Mouse (Mus musculus): ENCODE data around the gene Lmln. TPM values are rescaled to one million over a fixed set of nuclear protein-coding genes. Genes with fewer than 3 reads are reported as not detected.
"Not testable (repeated sequence)": the region's sequence is repeated elsewhere in the genome, so short reads cannot be mapped to it uniquely, and the experiment has no call there.

Gene Lmln
- polyA plus RNA-seq, 1 experiment from 2014 or later, result 3.6 TPM

- no peak for ATAC-seq (ENCODE audit: insufficient number of reproducible peaks, insufficient read depth, low FRiP score, low TSS enrichment, low read depth)
- Histone ChIP-seq H3K4me3 (replicated peaks) (no peak overlapping the region), H3K36me3 (no peaks in the 10 kb centered on the region), H3K4me2 (no peak overlapping the region), H3K9me3 (no peaks in the 10 kb centered on the region), H3K4me1 (replicated peaks) (no peaks in the 10 kb centered on the region), H3K27me3 (no peaks in the 10 kb centered on the region; the same call in 1 of the 2 replicates), H3K27ac (no peak overlapping the region), H3K9ac (replicated peaks) (no peak overlapping the region)
- 62% methylated on average over 4 of the region's 4 CpGs for WGBS
Observed at GRCm38 (mm10) chr16:33135167-33135566, 72.8 kb downstream of the Lmln start.

- not testable (repeated sequence) for H3K36me3 ChIP-seq; H3K4me2 ChIP-seq; H3K9ac ChIP-seq (replicated peaks); H3K9me3 ChIP-seq; H3K27ac ChIP-seq; H3K27me3 ChIP-seq; ATAC-seq (ENCODE audit: insufficient number of reproducible peaks, insufficient read depth, low FRiP score, low TSS enrichment, low read depth); H3K4me3 ChIP-seq (replicated peaks); H3K4me1 ChIP-seq (replicated peaks)
- 82% methylated on average over 6 of the region's 7 CpGs for WGBS
Observed at GRCm38 (mm10) chr16:33139061-33139460, 76.7 kb downstream of the Lmln start.

DNA sequence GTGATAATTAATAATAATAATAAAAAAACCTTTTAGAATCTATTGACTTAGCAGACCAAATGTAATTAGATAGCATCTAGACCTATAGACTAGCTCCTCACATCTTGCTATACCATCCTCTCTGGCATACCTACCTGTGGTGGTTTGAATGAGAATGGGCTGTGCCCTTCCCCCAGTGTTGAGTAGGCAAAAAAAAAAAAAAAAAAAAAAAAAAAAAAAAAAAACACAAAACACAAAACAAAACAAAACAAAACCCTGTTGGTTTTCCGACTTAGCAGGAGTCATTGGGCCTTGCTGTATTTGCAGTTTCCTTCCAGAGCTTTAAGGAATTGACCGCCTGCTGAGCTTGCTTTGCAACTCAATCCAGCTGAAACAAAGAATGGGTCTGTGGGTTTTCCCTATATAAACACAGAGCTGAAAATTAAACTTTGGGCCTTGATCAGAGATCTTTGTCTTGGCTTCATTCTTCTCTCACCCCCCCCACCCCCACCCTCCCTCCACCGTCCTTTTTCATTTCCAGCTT is 79.5 kb downstream of the Lmln start:
- no peak overlapping the region for H3K4me2 ChIP-seq
- H3K27me3 ChIP-seq, result no peaks in the 10 kb centered on the region; the same call in 1 of the 2 replicates
- no peak overlapping the region for H3K4me3 ChIP-seq (replicated peaks)
- ATAC-seq (ENCODE audit: insufficient number of reproducible peaks, insufficient read depth, low FRiP score, low TSS enrichment, low read depth), result no peak
- no peaks in the 10 kb centered on the region for H3K4me1 ChIP-seq (replicated peaks)
- H3K9ac ChIP-seq (replicated peaks), result no peak overlapping the region
- 64% methylated on average over 3 of the region's 3 CpGs for whole genome bisulfite sequencing
- H3K27ac ChIP-seq, result no peak overlapping the region
- 0 out of 2 replicates have a peak, but pooled peaks cover 7% of the 10 kb centered on the region for H3K9me3 ChIP-seq
- H3K36me3 ChIP-seq, result no peaks in the 10 kb centered on the region

- ATAC-seq (ENCODE audit: insufficient number of reproducible peaks, insufficient read depth, low FRiP score, low TSS enrichment, low read depth), result no peak
- no peaks in the 10 kb centered on the region; the same call in 1 of the 2 replicates for H3K27me3 ChIP-seq
- H3K4me3 ChIP-seq (replicated peaks), result no peak overlapping the region
- H3K4me2 ChIP-seq, result no peak overlapping the region
- WGBS, result 70% methylated on average over 2 of the region's 2 CpGs
- H3K9ac ChIP-seq (replicated peaks), result no peak overlapping the region
- H3K36me3 ChIP-seq, result no peaks in the 10 kb centered on the region
- peaks cover 6% of the 10 kb centered on the region; the same call in 1 of the 2 replicates for H3K4me1 ChIP-seq (replicated peaks)
- H3K27ac ChIP-seq, result no peak overlapping the region
- H3K9me3 ChIP-seq, result 0 out of 2 replicates have a peak, but pooled peaks cover 7% of the 10 kb centered on the region
Observed at GRCm38 (mm10) chr16:33143452-33143851, 81.1 kb downstream of the Lmln start.

GRCm38 (mm10) chr16:33146185-33146584 is 83.9 kb downstream of the Lmln start:
- WGBS, result 97% methylated on average over 3 of the region's 3 CpGs
- Histone ChIP-seq H3K4me1 (replicated peaks) (peaks cover 7% of the 10 kb centered on the region; the same call in 1 of the 2 replicates), H3K4me2 (no peak overlapping the region), H3K27me3 (no peaks in the 10 kb centered on the region), H3K9me3 (0 out of 2 replicates have a peak, but pooled peaks cover 7% of the 10 kb centered on the region), H3K27ac (no peak overlapping the region), H3K36me3 (no peaks in the 10 kb centered on the region), H3K9ac (replicated peaks) (no peak overlapping the region), H3K4me3 (replicated peaks) (no peak overlapping the region)
- ATAC-seq (ENCODE audit: insufficient number of reproducible peaks, insufficient read depth, low FRiP score, low TSS enrichment, low read depth), result no peak

DNA sequence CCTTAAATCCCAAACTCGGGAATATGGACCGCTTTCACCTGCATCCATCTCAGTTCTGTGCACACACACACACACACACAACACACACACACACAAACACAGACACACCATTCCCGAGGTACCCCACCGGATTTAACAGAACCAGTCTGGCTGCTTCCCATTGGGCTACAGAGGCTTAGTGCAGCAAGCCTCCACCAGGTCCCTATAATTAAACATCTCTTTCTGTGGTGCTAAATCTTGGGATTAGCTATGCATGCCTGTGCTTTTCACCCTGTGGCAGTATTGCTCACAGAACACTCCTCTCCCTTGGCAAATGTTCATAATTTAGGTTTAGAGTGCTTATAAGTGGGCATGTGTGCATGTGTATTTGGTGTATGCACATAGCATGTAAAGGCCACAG is 85.8 kb downstream of the Lmln start:
- no peak overlapping the region for H3K27ac ChIP-seq
- no peaks in the 10 kb centered on the region for H3K36me3 ChIP-seq
- no peak overlapping the region for H3K4me3 ChIP-seq (replicated peaks)
- H3K4me2 ChIP-seq, result no peak overlapping the region
- 0 out of 2 replicates have a peak, but pooled peaks cover 7% of the 10 kb centered on the region for H3K9me3 ChIP-seq
- 82% methylated on average over 4 of the region's 4 CpGs for WGBS
- no peak for ATAC-seq (ENCODE audit: insufficient number of reproducible peaks, insufficient read depth, low FRiP score, low TSS enrichment, low read depth)
- H3K9ac ChIP-seq (replicated peaks), result no peak overlapping the region
- H3K4me1 ChIP-seq (replicated peaks), result peaks cover 7% of the 10 kb centered on the region; the same call in 1 of the 2 replicates
- no peaks in the 10 kb centered on the region for H3K27me3 ChIP-seq

GRCm38 (mm10) chr16:33150875-33151274 is 88.6 kb downstream of the Lmln start:
- H3K9ac ChIP-seq (replicated peaks); H3K4me2 ChIP-seq; H3K27ac ChIP-seq; H3K4me1 ChIP-seq (replicated peaks); H3K36me3 ChIP-seq; ATAC-seq (ENCODE audit: insufficient number of reproducible peaks, insufficient read depth, low FRiP score, low TSS enrichment, low read depth); H3K27me3 ChIP-seq; H3K4me3 ChIP-seq (replicated peaks); H3K9me3 ChIP-seq: not testable (repeated sequence)
- 73% methylated on average over 9 of the region's 9 CpGs for WGBS

DNA sequence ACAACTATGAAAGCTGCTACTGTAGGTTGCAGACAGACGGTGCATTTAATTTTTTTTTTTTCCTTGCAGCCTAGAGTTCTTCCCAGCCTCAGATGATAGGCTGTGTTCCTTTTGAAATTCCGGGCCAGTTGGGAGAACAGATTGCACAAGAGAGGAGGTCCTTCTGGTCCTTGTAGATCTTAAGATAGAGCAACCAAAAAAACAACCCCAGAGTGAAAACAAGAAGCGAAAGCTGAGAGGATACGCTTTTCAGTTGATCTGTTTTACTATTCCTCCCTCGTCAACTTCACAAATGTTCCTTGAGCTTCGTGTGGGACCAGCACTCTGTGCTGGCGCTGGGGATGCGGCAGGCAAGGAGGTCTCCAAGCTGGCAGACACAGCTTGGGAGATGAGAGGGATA is 89.2 kb downstream of the Lmln start:
- ATAC-seq (ENCODE audit: insufficient number of reproducible peaks, insufficient read depth, low FRiP score, low TSS enrichment, low read depth), result no peak
- Histone ChIP-seq H3K27ac (no peak overlapping the region), H3K9me3 (no peaks in the 10 kb centered on the region), H3K4me3 (replicated peaks) (no peak overlapping the region), H3K4me2 (no peak overlapping the region), H3K27me3 (no peaks in the 10 kb centered on the region), H3K36me3 (no peaks in the 10 kb centered on the region), H3K9ac (replicated peaks) (no peak overlapping the region), H3K4me1 (replicated peaks) (peaks cover 7% of the 10 kb centered on the region; the same call in 1 of the 2 replicates)
- 83% methylated on average over 8 of the region's 8 CpGs for WGBS

- Histone ChIP-seq H3K27ac (no peak overlapping the region), H3K9me3 (no peaks in the 10 kb centered on the region), H3K4me2 (no peak overlapping the region), H3K9ac (replicated peaks) (no peak overlapping the region), H3K36me3 (no peaks in the 10 kb centered on the region), H3K4me3 (replicated peaks) (no peak overlapping the region), H3K27me3 (no peaks in the 10 kb centered on the region), H3K4me1 (replicated peaks) (no peaks in the 10 kb centered on the region)
- no peak for ATAC-seq (ENCODE audit: insufficient number of reproducible peaks, insufficient read depth, low FRiP score, low TSS enrichment, low read depth)
- 48% methylated on average over 4 of the region's 4 CpGs for WGBS
Observed at GRCm38 (mm10) chr16:33154992-33155391, 92.7 kb downstream of the Lmln start.

DNA sequence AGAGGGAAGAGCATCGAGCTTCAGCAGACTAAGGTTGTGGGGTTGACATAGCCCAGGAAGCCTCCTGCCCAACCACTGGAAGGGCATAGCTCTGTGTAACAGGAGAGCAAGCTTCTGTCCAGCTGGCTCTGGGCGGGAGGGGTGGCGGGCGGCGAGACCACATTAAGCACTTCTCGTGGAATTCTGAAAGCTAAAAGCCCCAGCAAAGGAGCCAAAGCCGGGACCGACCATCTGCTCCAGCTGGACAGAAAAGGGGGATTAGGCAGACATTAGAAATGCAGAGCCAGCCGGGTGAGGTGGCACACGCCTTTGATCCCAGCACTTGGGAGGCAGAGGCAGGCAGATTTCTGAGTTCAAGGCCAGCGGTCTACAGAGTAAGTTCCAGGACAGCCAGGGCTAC is 95.7 kb downstream of the Lmln start:
- Histone ChIP-seq H3K9me3 (no peaks in the 10 kb centered on the region), H3K27me3 (no peaks in the 10 kb centered on the region), H3K4me1 (replicated peaks) (no peaks in the 10 kb centered on the region), H3K27ac (no peak overlapping the region), H3K4me2 (no peak overlapping the region), H3K9ac (replicated peaks) (no peak overlapping the region), H3K4me3 (replicated peaks) (no peak overlapping the region), H3K36me3 (no peaks in the 10 kb centered on the region)
- 91% methylated on average over 11 of the region's 11 CpGs for WGBS
- ATAC-seq (ENCODE audit: insufficient number of reproducible peaks, insufficient read depth, low FRiP score, low TSS enrichment, low read depth), result no peak

DNA sequence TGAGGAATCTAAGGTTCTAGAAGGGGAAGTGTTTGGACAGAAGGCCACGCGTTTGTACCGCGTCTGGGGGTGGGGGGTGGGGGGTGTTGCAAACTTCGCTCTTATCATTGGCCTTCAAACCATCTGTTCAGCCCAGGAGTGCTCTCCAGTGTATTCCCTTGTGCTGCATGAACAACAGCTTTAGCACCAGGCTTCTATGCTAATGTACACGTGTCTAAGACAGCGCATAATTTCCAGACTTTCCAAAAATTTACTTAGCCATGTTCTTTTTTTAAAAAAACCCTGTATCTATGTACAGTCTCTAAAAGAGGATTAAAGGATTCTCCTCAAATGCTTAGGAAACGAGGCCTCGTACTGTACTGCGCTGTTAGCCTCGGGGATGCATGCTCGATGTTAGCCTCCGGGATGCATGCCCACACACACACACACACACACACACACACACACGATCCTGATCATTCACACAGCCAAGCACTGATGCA is 96.3 kb downstream of the Lmln start:
- Histone ChIP-seq H3K36me3 (no peaks in the 10 kb centered on the region), H3K9ac (replicated peaks) (no peak overlapping the region), H3K4me3 (replicated peaks) (no peak overlapping the region), H3K4me1 (replicated peaks) (no peaks in the 10 kb centered on the region), H3K27ac (no peak overlapping the region), H3K27me3 (no peaks in the 10 kb centered on the region), H3K9me3 (no peaks in the 10 kb centered on the region), H3K4me2 (no peak overlapping the region)
- WGBS, result 89% methylated on average over 14 of the region's 14 CpGs
- no peak for ATAC-seq (ENCODE audit: insufficient number of reproducible peaks, insufficient read depth, low FRiP score, low TSS enrichment, low read depth)

- Histone ChIP-seq H3K36me3 (no peaks in the 10 kb centered on the region), H3K9ac (replicated peaks) (no peak overlapping the region), H3K4me1 (replicated peaks) (no peaks in the 10 kb centered on the region), H3K27ac (no peak overlapping the region), H3K27me3 (no peaks in the 10 kb centered on the region), H3K4me2 (no peak overlapping the region), H3K4me3 (replicated peaks) (no peak overlapping the region), H3K9me3 (no peaks in the 10 kb centered on the region)
- 96% methylated on average over 2 of the region's 2 CpGs for WGBS
- no peak for ATAC-seq (ENCODE audit: insufficient number of reproducible peaks, insufficient read depth, low FRiP score, low TSS enrichment, low read depth)
Observed at GRCm38 (mm10) chr16:33159363-33159762, 97.0 kb downstream of the Lmln start.
